In genomic region chr15:77836692-77837443, GRCm38 (mm10) we compare ENCODE assay signal across 9 mouse cellular contexts. TPM values are rescaled to one million over a fixed set of nuclear protein-coding genes. Genes with fewer than 3 reads are reported as not detected.
DNase-seq lines count a peak whose midpoint lies in the region; ATAC-seq and TF ChIP-seq lines count a peak whose summit lies in the region.
"Had no signal": no experiment of that assay in that cellular context is flagged by ENCODE, and none has a peak within 500 bp of the region (broad histone marks: within the 10 kb centered on the region; RNA-seq: fewer than 3 reads in every experiment).

No protein-coding gene starts in this region.

- peak overlapping the region; percentile 57 for H3ac ChIP-seq in C2C12 (ENCODE audit: control insufficient read depth, insufficient read length, low read depth)

- H3K9ac ChIP-seq in hindbrain, embryonic 14.5 days = 0 out of 2 replicates have a peak overlapping the region, but pooled peaks have one; percentile 11
- no peak overlapping the region for H3K9ac ChIP-seq in hindbrain, embryonic 11.5 days (ENCODE audit: low read depth, low read length)
- H3K9ac ChIP-seq: neural tube, embryonic 12.5 days had no signal

- no peaks in the 10 kb centered on the region for H3K36me3 ChIP-seq in hindbrain, embryonic 14.5 days (replicated peaks; ENCODE audit: control insufficient read depth, insufficient read depth)
- no peaks in the 10 kb centered on the region for H3K36me3 ChIP-seq in hindbrain, embryonic 11.5 days (ENCODE audit: control insufficient read depth, insufficient read depth, low read length)
- peaks cover 82% of the 10 kb centered on the region for H3K36me3 ChIP-seq in C2C12 (ENCODE audit: control insufficient read depth, insufficient read depth)
- peaks cover 68% of the 10 kb centered on the region for H3K36me3 ChIP-seq in G1E (replicated peaks)
- H3K36me3 ChIP-seq: neural tube, embryonic 12.5 days had no signal

- H3K4me1 ChIP-seq in hindbrain, embryonic 14.5 days (replicated peaks; ENCODE audit: control insufficient read depth, insufficient read depth, low read length) = peaks cover 36% of the 10 kb centered on the region
- H3K4me1 ChIP-seq in hindbrain, embryonic 11.5 days (replicated peaks; ENCODE audit: control insufficient read depth, insufficient read depth, low read length) = peaks cover 2% of the 10 kb centered on the region; the same call in 1 of the 2 replicates
- peaks cover 83% of the 10 kb centered on the region for H3K4me1 ChIP-seq in G1E (ENCODE audit: insufficient read depth, low read depth, low read length)

- H3K27ac ChIP-seq in hindbrain, embryonic 14.5 days = no peak overlapping the region
- no peak overlapping the region for H3K27ac ChIP-seq in hindbrain, embryonic 11.5 days (ENCODE audit: low read depth, low read length)
- H3K27ac ChIP-seq: neural tube, embryonic 12.5 days had no signal

- H3K79me2 ChIP-seq in C2C12 (ENCODE audit: control insufficient read depth, insufficient read depth) = peaks cover 100% of the 10 kb centered on the region

- no peaks in the 10 kb centered on the region for H3K27me3 ChIP-seq in hindbrain, embryonic 14.5 days (ENCODE audit: control insufficient read depth, insufficient read depth, low read length)
- H3K27me3 ChIP-seq in hindbrain, embryonic 11.5 days (ENCODE audit: control insufficient read depth, insufficient read depth, low read length) = no peaks in the 10 kb centered on the region
- H3K27me3 ChIP-seq in C2C12 (ENCODE audit: control insufficient read depth, insufficient read depth, insufficient read length) (no peaks in the 10 kb centered on the region), G1E (ENCODE audit: insufficient read depth, low read length) (no peaks in the 10 kb centered on the region)
- H3K27me3 ChIP-seq: neural tube, embryonic 12.5 days had no signal

- H3K4me2 ChIP-seq in hindbrain, embryonic 14.5 days (replicated peaks) = no peak overlapping the region
- H3K4me2 ChIP-seq in hindbrain, embryonic 11.5 days (replicated peaks; ENCODE audit: low read depth, low read length) = no peak overlapping the region
- H3K4me2 ChIP-seq: neural tube, embryonic 12.5 days had no signal

- TF ChIP-seq CTCF in C2C12 (IDR thresholded peaks at IDR 0.05; ENCODE audit: control insufficient read depth, insufficient read depth, insufficient read length) = no peak
- TF ChIP-seq CTCF in G1E (IDR thresholded peaks at IDR 0.05; ENCODE audit: low read depth, low read length) = no peak

- 72% methylated on average over 6 of the region's 6 CpGs for WGBS in hindbrain, embryonic 14.5 days
- WGBS in hindbrain, embryonic 11.5 days = 61% methylated on average over 6 of the region's 6 CpGs

- no peak for DNase-seq in hindbrain, embryonic 14.5 days (ENCODE audit: low spot score)
- no peak for DNase-seq in hindbrain, embryonic 11.5 days (ENCODE audit: low spot score)
- no peak for DNase-seq in G1E (ENCODE audit: low spot score)
- peak; percentile 49 to 65 for DNase-seq in kidney, postnatal 25 days
- no peak for DNase-seq in urinary bladder, postnatal 10 days (ENCODE audit: low spot score)
- no peak for DNase-seq in frontal cortex, postnatal 10 days (ENCODE audit: low spot score in 2 of 2)
- DNase-seq in B cell, adult 2 months = no peak

- ATAC-seq in hindbrain, embryonic 14.5 days (ENCODE audit: low FRiP score) = no peak
- no peak for ATAC-seq in hindbrain, embryonic 11.5 days (ENCODE audit: low FRiP score)
- ATAC-seq in G1E (ENCODE audit: extremely low read depth, insufficient number of reproducible peaks, low FRiP score, poor library complexity, severe bottlenecking) = no peak

- peaks cover 99% of the 10 kb centered on the region for H3K79me3 ChIP-seq in C2C12 (ENCODE audit: low read depth)

- no peak overlapping the region for H3K4me3 ChIP-seq in hindbrain, embryonic 14.5 days (replicated peaks; ENCODE audit: low read length)
- no peak overlapping the region for H3K4me3 ChIP-seq in hindbrain, embryonic 11.5 days (ENCODE audit: low read depth, low read length)
- H3K4me3 ChIP-seq in C2C12 (ENCODE audit: insufficient read depth, poor library complexity, severe bottlenecking) (no peak overlapping the region), G1E (ENCODE audit: low read depth, low read length) (peak overlapping the region; percentile 34; the same call in 1 of the 2 replicates)
- H3K4me3 ChIP-seq: neural tube, embryonic 12.5 days had no signal

- no peaks in the 10 kb centered on the region for H3K9me3 ChIP-seq in hindbrain, embryonic 14.5 days (ENCODE audit: control insufficient read depth, low read length)
- no peaks in the 10 kb centered on the region for H3K9me3 ChIP-seq in hindbrain, embryonic 11.5 days (ENCODE audit: control insufficient read depth, low read length)
- no peaks in the 10 kb centered on the region for H3K9me3 ChIP-seq in G1E (replicated peaks)
- H3K9me3 ChIP-seq: neural tube, embryonic 12.5 days had no signal

TF ChIP-seq in C2C12, 6 proteins besides CTCF, POLR2A, EP300 and RAD21:
- TF ChIP-seq USF1 (IDR thresholded peaks at IDR 0.05; ENCODE audit: low read depth) (no peak), MAX (IDR thresholded peaks at IDR 0.05) (no peak), MYOD1 (IDR thresholded peaks at IDR 0.05; ENCODE audit: control insufficient read depth, insufficient read length, low read depth) (no peak), CEBPB (IDR thresholded peaks at IDR 0.05; ENCODE audit: low read depth) (no peak), MYOG (IDR thresholded peaks at IDR 0.05; ENCODE audit: control insufficient read depth, extremely low read depth, insufficient read length) (no peak), FOSL1 (IDR thresholded peaks at IDR 0.05; ENCODE audit: insufficient read depth, low read length, poor library complexity, severe bottlenecking) (no peak)

RNA-seq across cellular contexts. Expression of gene Myh9, which starts 5.1 kb away (rescaled TPM):
- 14.4 and 14.6 TPM in 2 replicates for polyA plus RNA-seq in hindbrain, embryonic 14.5 days (2014; fragmentation: Nextera tagmentation; extraction: Ambion mirVana)
- 20.7 and 29.8 TPM in 2 replicates for polyA plus RNA-seq in hindbrain, embryonic 11.5 days (2014; fragmentation: Nextera tagmentation; extraction: Ambion mirVana)
- polyA plus RNA-seq in C2C12 (2012; fragmentation: generic; extraction: Trizol) (580 TPM), G1E (2012) (197 and 198 TPM in 2 replicates)
- total RNA-seq in G1E (2014; fragmentation: Nextera tagmentation) (151 and 171 TPM in 2 replicates), G1E (2017) (94.4 and 132 TPM in 2 replicates)

Comparison
In these comparisons a context has a peak if more than half of its experiments do, and no peak if none do; other contexts are left out.
1. DNase-seq: peak in kidney, postnatal 25 days (2 of 2); none in hindbrain, embryonic 14.5 days (single experiment), hindbrain, embryonic 11.5 days (single experiment), G1E (single experiment), urinary bladder, postnatal 10 days (single experiment), frontal cortex, postnatal 10 days (0 of 2) and B cell, adult 2 months (0 of 2).